Mouse (Mus musculus): ENCODE measurements at regions not wholly inside any gene's neighbourhood (a gene's known extent, or its start where the extent isn't known, plus 50 kb on each side); places are given as distances from the start of the nearest gene placed in this dataset.
A peak's percentile ranks its signal among the peaks of the same experiment; 100 is the strongest.
"Not testable (repeated sequence)": the region's sequence is repeated elsewhere in the genome, so short reads cannot be mapped to it uniquely, and the experiment has no call there.

- Histone ChIP-seq H3K27ac (no peak overlapping the region), H3K36me3 (ENCODE audit: control insufficient read depth, insufficient read depth, low read length) (no peaks in the 10 kb centered on the region), H3K4me3 (no peak overlapping the region), H3K9ac (ENCODE audit: low read depth, low read length) (no peak overlapping the region), H3K27me3 (ENCODE audit: control insufficient read depth, insufficient read depth, low read length) (no peaks in the 10 kb centered on the region), H3K79me2 (replicated peaks; ENCODE audit: control insufficient read depth, insufficient read depth, low read length) (no peaks in the 10 kb centered on the region), H3K4me1 (ENCODE audit: control insufficient read depth, insufficient read depth, low read length) (no peaks in the 10 kb centered on the region)
- intact Hi-C loops (cut with DNase I), result no loop called here
- WGBS, result 89% methylated on average over 2 of the region's 2 CpGs
- no peak for DNase-seq
- no peak for TF ChIP-seq EP300 (IDR thresholded peaks at IDR 0.05; ENCODE audit: insufficient read depth, low read depth, low read length)
- TF ChIP-seq CTCF (IDR thresholded peaks at IDR 0.05), result no peak
- TF ChIP-seq POLR2A (IDR thresholded peaks at IDR 0.05; ENCODE audit: insufficient read depth, low read depth, low read length), result no peak
Measured at GRCm38 (mm10) chr3:5806947-5807575, 56.5 kb downstream of the Gm8797 start.

GRCm38 (mm10) chr3:5811071-5811590 lies 60.5 kb downstream of the Gm8797 start:
- H3K4me3 ChIP-seq, result no peak overlapping the region
- intact Hi-C loops (cut with DNase I), result no loop called here
- TF ChIP-seq CTCF (IDR thresholded peaks at IDR 0.05) (no peak), POLR2A (IDR thresholded peaks at IDR 0.05; ENCODE audit: insufficient read depth, low read depth, low read length) (no peak), EP300 (IDR thresholded peaks at IDR 0.05; ENCODE audit: insufficient read depth, low read depth, low read length) (no peak)
- H3K27ac ChIP-seq, result no peak overlapping the region
- no peak for DNase-seq
- WGBS, result 79% methylated on average over 3 of the region's 3 CpGs
- no peaks in the 10 kb centered on the region for H3K4me1 ChIP-seq (ENCODE audit: control insufficient read depth, insufficient read depth, low read length)
- no peaks in the 10 kb centered on the region for H3K36me3 ChIP-seq (ENCODE audit: control insufficient read depth, insufficient read depth, low read length)
- no peak overlapping the region for H3K9ac ChIP-seq (ENCODE audit: low read depth, low read length)
- no peaks in the 10 kb centered on the region for H3K79me2 ChIP-seq (replicated peaks; ENCODE audit: control insufficient read depth, insufficient read depth, low read length)
- no peaks in the 10 kb centered on the region for H3K27me3 ChIP-seq (ENCODE audit: control insufficient read depth, insufficient read depth, low read length)

GRCm38 (mm10) chr3:5820243-5820642 lies 69.6 kb downstream of the Gm8797 start:
- DNase-seq; H3K27ac ChIP-seq; H3K4me1 ChIP-seq (ENCODE audit: control insufficient read depth, insufficient read depth, low read length); intact Hi-C loops (cut with DNase I); H3K4me3 ChIP-seq; H3K79me2 ChIP-seq (replicated peaks; ENCODE audit: control insufficient read depth, insufficient read depth, low read length); H3K27me3 ChIP-seq (ENCODE audit: control insufficient read depth, insufficient read depth, low read length); H3K9ac ChIP-seq (ENCODE audit: low read depth, low read length); H3K36me3 ChIP-seq (ENCODE audit: control insufficient read depth, insufficient read depth, low read length): not testable (repeated sequence)
- 71% methylated on average over 7 of the region's 7 CpGs for WGBS

GRCm38 (mm10) chr3:5860237-5860636 lies 109.6 kb downstream of the Gm8797 start:
- H3K9ac ChIP-seq (ENCODE audit: low read depth, low read length); H3K27me3 ChIP-seq (ENCODE audit: control insufficient read depth, insufficient read depth, low read length); H3K27ac ChIP-seq; H3K4me3 ChIP-seq; H3K79me2 ChIP-seq (replicated peaks; ENCODE audit: control insufficient read depth, insufficient read depth, low read length); intact Hi-C loops (cut with DNase I); H3K36me3 ChIP-seq (ENCODE audit: control insufficient read depth, insufficient read depth, low read length); H3K4me1 ChIP-seq (ENCODE audit: control insufficient read depth, insufficient read depth, low read length): not testable (repeated sequence)
- 26% methylated on average over 20 of the region's 20 CpGs for whole genome bisulfite sequencing
- peak; percentile 100 for DNase-seq

GRCm38 (mm10) chr3:5870407-5870806 lies 119.8 kb downstream of the Gm8797 start:
- Histone ChIP-seq H3K36me3 (ENCODE audit: control insufficient read depth, insufficient read depth, low read length) (no peaks in the 10 kb centered on the region), H3K27me3 (ENCODE audit: control insufficient read depth, insufficient read depth, low read length) (no peaks in the 10 kb centered on the region), H3K9ac (ENCODE audit: low read depth, low read length) (no peak overlapping the region), H3K27ac (no peak overlapping the region), H3K79me2 (replicated peaks; ENCODE audit: control insufficient read depth, insufficient read depth, low read length) (no peaks in the 10 kb centered on the region), H3K4me1 (ENCODE audit: control insufficient read depth, insufficient read depth, low read length) (no peaks in the 10 kb centered on the region), H3K4me3 (no peak overlapping the region)
- DNase-seq, result no peak
- no peak for TF ChIP-seq EP300 (IDR thresholded peaks at IDR 0.05; ENCODE audit: insufficient read depth, low read depth, low read length)
- no peak for TF ChIP-seq CTCF (IDR thresholded peaks at IDR 0.05)
- no peak for TF ChIP-seq POLR2A (IDR thresholded peaks at IDR 0.05; ENCODE audit: insufficient read depth, low read depth, low read length)
- WGBS, result 62% methylated on average over 2 of the region's 2 CpGs
- intact Hi-C loops (cut with DNase I), result no loop called here

GRCm38 (mm10) chr3:5879113-5879512 lies 128.5 kb downstream of the Gm8797 start:
- Histone ChIP-seq H3K36me3 (ENCODE audit: control insufficient read depth, insufficient read depth, low read length) (no peaks in the 10 kb centered on the region), H3K9ac (ENCODE audit: low read depth, low read length) (no peak overlapping the region), H3K4me3 (no peak overlapping the region), H3K4me1 (ENCODE audit: control insufficient read depth, insufficient read depth, low read length) (no peaks in the 10 kb centered on the region), H3K27me3 (ENCODE audit: control insufficient read depth, insufficient read depth, low read length) (no peaks in the 10 kb centered on the region), H3K79me2 (replicated peaks; ENCODE audit: control insufficient read depth, insufficient read depth, low read length) (no peaks in the 10 kb centered on the region), H3K27ac (no peak overlapping the region)
- intact Hi-C loops (cut with DNase I), result no loop called here
- TF ChIP-seq CTCF (IDR thresholded peaks at IDR 0.05) (no peak), POLR2A (IDR thresholded peaks at IDR 0.05; ENCODE audit: insufficient read depth, low read depth, low read length) (no peak), EP300 (IDR thresholded peaks at IDR 0.05; ENCODE audit: insufficient read depth, low read depth, low read length) (no peak)
- DNase-seq, result no peak

Measured in heart, adult 2 months (tissue).